Mouse (Mus musculus) lung, postnatal 14 days (tissue): ENCODE results near the gene Hoxa13.

ENCODE experiments used
- DNase-seq: peaks from one replicate; pipeline ENCODE4 v3.0.0; 2021

Gene Hoxa13

GRCm38 (mm10) chr6:52249415-52249738 is 11.3 kb downstream of the Hoxa13 start:
- no peak for DNase-seq

GRCm38 (mm10) chr6:52248638-52249414 is 11.9 kb downstream of the Hoxa13 start:
- DNase-seq = no peak

GRCm38 (mm10) chr6:52247766-52248637 is 12.7 kb downstream of the Hoxa13 start:
- DNase-seq = no peak

- no peak for DNase-seq
These were observed 13.8 kb downstream of the Hoxa13 start for GRCm38 (mm10) chr6:52246916-52247315.

- no peak for DNase-seq
These were observed 14.3 kb downstream of the Hoxa13 start for GRCm38 (mm10) chr6:52246403-52246803.

GRCm38 (mm10) chr6:52245757-52246142 is 14.9 kb downstream of the Hoxa13 start, which contains the start of gene Hoxa11:
Hoxa11 (minus strand) TSS chr6:52245810.
- DNase-seq = no peak

GRCm38 (mm10) chr6:52245040-52245756 is 15.5 kb downstream of the Hoxa13 start:
- no peak for DNase-seq

- no peak for DNase-seq
These were observed 16.1 kb downstream of the Hoxa13 start for GRCm38 (mm10) chr6:52244471-52245039.

GRCm38 (mm10) chr6:52243681-52244121 is 17.0 kb downstream of the Hoxa13 start:
- no peak for DNase-seq

GRCm38 (mm10) chr6:52242801-52243332 is 17.8 kb downstream of the Hoxa13 start:
- DNase-seq = no peak

GRCm38 (mm10) chr6:52241001-52241621 is 19.6 kb downstream of the Hoxa13 start:
- no peak for DNase-seq

- peak; percentile 85 for DNase-seq
These were observed 20.2 kb downstream of the Hoxa13 start, which contains the start of gene Hoxa10 for GRCm38 (mm10) chr6:52240389-52241000. Hoxa10 (minus strand) TSS chr6:52240854.

- no peak for DNase-seq
These were observed 20.9 kb downstream of the Hoxa13 start for GRCm38 (mm10) chr6:52239625-52240388.

- no peak for DNase-seq
These were observed 21.7 kb downstream of the Hoxa13 start for GRCm38 (mm10) chr6:52238976-52239375.

GRCm38 (mm10) chr6:52238155-52238545 is 22.5 kb downstream of the Hoxa13 start:
- DNase-seq = no peak

- no peak for DNase-seq
These were observed 23.1 kb downstream of the Hoxa13 start for GRCm38 (mm10) chr6:52237346-52238154.

GRCm38 (mm10) chr6:52236806-52237205 is 23.9 kb downstream of the Hoxa13 start:
- no peak for DNase-seq

GRCm38 (mm10) chr6:52235866-52236265 is 24.8 kb downstream of the Hoxa13 start:
- no peak for DNase-seq

GRCm38 (mm10) chr6:52235267-52235666 is 25.4 kb downstream of the Hoxa13 start:
- no peak for DNase-seq
